Mouse (Mus musculus) spleen, adult 18-20 months (tissue): ENCODE results near the gene Gm5105.

Experiments used
- DNase-seq, 2 experiments: peaks; one replicate each; pipeline ENCODE4 v3.0.0; 2022; ENCODE audit warnings: mixed read lengths in 2 of 2

The Gm5105 gene

GRCm38 (mm10) chr3:138066348-138066856 lies 786 bp downstream of the Gm5105 start:
- no peak for DNase-seq

DNA sequence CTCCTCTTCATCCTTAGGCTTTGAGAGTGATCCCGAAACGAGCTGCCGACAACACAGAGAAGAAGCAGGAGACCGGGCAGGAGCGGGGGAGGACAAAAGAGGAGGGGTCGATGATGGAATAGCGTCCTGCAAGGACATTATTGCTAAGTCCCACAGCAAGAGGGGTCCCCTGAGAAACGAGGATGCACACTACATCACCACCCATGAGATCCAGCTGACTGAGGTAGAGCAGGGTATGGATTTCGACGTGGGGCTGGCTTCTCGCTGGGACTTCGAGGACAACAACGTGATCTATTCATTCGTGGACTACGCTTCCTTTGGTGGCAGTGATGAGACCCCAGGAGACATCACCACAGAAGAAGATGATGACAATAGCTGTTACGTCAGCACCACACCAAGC lies 1.3 kb downstream of the Gm5105 start:
- DNase-seq, result no peak

- DNase-seq, result no peak
These were observed 2.2 kb downstream of the Gm5105 start, which contains the start of gene 1110002E22Rik for GRCm38 (mm10) chr3:138064732-138065645. TSS of gene 1110002E22Rik (plus strand) at chr3:138065052.

- no peak for DNase-seq
These were observed 3.4 kb downstream of the Gm5105 start for GRCm38 (mm10) chr3:138063731-138064329.

DNA sequence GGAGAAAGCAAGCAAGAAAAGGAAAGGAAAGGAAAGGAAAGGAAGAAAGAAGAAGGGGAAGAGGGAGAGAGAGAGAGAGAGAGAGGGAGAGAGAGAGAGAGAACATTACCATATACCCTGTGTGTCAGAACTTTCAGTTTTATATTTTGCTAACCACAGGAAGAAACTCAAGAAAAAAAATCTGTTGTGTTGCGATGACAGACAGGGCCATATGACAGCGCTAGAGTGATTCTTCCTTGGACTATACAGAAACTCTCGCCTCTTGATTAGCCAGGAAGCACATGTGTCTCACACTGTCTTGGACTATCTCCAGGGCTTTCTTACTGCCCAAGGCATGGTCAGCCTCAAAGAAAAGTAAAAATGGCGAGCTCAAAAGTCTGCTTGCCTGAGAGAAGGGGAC lies 4.5 kb downstream of the Gm5105 start:
- DNase-seq, result no peak

DNA sequence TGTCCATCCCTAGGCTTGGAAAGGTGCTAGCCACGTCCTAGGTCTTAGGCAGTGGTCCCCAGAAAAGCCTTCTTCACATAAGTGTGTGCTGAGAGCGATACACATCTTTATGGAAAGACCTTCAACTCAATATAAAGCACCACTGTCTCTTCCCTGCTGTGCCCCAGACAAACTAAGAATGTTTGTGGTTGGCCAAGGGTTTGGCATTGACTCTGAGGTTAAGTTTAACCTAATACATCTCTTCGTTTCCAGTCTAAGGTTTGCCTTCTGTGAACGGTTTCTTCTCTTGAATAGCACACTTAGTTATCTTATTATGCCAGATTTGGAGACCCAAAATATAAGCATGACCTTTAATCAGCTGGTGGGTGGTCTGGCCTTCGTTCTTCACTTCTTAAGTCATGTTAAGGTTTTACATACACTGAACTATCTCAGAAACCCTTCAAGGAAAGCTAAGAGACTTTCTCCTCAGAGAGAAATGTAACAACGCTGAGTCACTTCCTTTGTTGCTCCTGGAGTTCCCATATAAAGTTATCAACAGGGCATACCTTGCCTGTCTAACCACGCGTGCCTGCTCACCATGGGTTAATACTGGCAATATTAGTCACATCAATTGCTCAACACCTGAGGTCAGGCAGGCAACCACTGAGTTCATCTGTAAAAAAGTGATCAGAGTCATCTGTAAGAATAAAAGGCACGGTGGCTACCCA lies 5.8 kb downstream of the Gm5105 start:
- no peak for DNase-seq

DNA sequence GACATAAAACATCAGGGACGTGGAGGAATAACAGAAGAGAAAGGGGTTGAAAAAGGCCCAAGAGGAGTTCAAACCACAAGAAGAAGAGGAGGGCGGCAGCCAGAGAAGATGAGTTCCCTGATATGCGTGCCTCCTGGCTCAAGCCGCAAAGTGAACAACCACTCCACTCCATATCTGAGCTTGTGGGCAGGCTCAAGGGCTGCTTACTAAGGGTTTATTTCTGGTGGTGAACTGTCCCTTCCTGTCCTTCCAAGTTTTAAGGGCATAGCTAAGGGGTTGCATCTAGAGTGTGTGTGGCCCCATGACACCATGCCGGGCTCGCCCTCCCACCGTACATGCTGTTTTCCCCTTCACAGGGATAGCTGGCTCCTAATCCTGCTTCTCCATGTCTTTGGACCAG lies 6.8 kb downstream of the Gm5105 start:
- DNase-seq, result no peak

DNA sequence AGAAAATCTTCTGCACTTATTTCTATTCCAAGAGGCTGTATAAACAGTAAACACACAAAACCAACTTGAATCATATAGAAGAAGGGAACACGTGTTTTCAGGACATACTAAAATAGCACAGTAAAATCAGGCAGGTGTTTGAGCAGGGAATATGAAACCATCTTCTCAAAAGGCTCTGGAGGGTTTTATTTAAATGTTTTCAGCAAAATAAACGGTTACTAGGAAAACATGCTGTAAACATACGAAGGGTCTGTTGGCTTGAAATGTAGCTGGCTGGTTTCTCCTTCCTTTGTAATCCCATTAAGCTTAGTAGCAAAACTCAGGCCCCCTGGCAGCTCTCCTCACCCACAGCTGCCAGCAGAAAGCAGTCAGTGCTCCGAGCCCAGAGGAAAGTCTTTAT lies 9.0 kb downstream of the Gm5105 start:
- DNase-seq, result no peak

DNA sequence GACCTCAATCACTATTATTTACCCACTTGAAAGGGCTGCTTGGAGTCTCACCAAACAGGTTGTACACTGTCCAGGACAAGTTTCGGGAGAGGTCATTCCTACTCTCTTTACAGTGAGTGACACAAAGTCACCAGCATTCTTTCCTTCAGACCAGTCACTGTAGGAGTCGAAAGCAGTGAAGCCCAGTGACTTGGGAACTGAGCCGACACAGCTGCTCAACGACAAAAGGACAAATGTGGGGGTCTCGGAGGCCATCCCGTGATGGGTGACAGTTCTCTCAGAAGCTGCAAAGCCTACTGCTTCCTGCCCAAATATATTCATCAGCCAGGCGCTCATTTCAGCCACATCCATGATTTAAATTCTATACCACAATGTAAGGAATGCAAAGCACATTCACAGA lies 10.2 kb downstream of the Gm5105 start:
- no peak for DNase-seq

DNA sequence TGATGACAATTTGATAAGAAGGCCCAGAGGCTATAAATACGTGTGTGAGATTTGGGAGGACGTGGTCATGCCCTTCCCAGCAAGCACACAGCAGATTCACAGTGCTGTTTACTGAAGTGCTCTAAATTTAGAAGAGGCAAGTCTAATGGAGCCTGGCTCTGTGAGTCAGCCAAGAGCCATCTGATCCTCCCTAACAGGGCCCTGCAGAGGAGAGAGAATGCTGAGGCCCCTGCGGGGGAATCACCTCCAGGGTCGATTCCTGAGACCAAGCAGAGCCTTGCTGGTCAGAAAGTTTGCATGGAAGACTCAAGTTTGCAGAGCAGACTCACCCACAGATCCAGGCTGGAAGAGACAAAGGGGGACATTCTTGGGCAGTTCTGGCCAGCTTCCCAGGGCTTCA lies 13.2 kb downstream of the Gm5105 start:
- DNase-seq, result no peak

GRCm38 (mm10) chr3:138051431-138051830 lies 15.8 kb downstream of the Gm5105 start:
- DNase-seq, result no peak

GRCm38 (mm10) chr3:138050772-138051171 lies 16.4 kb downstream of the Gm5105 start:
- DNase-seq, result no peak

- DNase-seq, result no peak
These were observed 17.6 kb downstream of the Gm5105 start for GRCm38 (mm10) chr3:138049555-138049954.

- DNase-seq, result no peak
These were observed 23.9 kb downstream of the Gm5105 start for GRCm38 (mm10) chr3:138043316-138043715.

DNA sequence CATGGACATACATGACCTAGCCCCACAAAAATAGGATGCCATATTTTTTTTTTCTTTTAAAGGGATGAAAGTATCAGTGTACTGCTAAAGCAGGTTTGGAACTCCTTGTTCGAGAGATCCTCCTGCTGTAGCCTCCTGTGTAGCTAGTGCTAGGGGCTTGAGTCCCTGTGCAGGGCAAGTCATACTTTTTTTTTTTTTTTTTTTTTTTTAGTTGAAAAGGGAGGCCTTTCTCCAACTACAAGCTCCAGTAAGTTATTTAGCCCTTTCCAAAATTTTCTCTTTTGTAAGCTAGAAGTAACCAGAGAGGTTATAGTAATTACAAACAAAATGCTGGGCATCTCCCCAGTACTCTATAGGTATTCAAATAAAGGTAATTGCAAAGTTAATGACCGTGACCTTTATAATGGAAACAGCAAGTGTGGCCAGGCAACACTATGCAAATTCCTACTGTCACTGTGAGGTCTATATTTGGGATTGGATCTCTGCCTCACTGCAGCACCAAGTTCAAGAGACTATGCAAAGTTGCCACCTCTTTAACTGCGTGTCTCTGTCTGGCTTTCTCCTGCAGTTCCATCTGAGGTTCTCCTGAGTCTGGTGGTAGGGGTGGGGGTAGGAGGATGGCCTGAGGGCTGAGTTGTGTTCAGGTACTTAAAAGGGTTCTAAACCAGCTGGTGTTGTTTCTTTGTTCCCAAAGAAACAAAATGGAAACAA lies 25.4 kb downstream of the Gm5105 start:
- no peak for DNase-seq

DNA sequence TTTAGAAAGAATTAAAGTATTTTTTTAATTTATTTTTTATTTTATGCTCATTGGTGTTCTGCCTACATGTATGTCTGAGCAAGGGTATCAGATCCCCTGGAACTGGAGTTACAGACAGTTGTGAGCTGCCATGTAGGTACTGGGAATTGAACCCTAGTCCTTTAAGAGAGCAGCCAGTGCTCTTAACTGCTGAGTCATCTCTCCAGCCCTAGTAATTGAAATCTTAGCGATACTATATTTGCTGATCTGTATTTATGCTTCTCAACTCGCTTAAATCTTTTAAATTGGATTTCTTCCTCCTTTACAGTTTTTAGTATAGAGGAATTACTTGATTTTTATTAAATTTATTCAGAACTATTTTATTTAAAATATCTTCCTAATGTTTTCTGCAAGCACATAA lies 26.2 kb downstream of the Gm5105 start:
- no peak for DNase-seq

DNA sequence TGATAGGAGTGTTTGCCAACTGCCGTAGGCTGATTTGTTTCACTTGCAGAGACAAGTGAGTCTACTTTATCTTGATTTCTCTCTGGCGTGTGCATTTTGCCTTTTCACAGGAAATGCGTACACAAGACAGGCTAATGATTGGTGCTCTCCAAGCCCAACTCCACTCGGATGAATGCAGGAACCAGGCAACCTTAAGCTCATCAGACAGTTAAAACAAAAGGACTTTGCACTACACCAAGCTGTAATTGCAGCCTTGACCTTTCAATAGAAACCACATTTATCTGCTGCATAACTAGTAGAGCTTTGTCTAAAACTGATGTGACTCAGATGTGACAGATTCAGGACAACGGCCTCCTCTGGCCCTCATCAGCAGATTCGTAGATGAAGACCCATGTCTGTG lies 33.2 kb downstream of the Gm5105 start:
- no peak for DNase-seq

DNA sequence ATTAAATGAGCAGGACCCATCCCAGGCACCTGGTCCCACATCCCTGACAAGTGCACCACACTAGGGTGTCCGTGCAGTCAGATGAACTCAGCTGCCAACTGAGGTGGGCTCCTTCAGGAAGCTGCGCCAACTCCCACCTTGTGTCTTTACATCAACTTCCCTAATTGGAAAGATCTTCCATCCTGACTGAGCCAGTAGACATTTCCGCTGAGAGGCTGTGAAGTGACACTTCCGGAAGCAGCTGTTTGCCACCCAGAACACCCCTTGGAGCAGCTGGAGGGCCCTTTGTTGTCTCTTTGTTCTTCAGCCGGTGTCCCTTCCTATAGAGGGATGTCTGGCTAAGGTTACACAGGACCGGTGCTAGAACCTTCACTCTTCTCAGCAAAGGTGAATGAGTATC lies 36.6 kb downstream of the Gm5105 start:
- no peak for DNase-seq

DNA sequence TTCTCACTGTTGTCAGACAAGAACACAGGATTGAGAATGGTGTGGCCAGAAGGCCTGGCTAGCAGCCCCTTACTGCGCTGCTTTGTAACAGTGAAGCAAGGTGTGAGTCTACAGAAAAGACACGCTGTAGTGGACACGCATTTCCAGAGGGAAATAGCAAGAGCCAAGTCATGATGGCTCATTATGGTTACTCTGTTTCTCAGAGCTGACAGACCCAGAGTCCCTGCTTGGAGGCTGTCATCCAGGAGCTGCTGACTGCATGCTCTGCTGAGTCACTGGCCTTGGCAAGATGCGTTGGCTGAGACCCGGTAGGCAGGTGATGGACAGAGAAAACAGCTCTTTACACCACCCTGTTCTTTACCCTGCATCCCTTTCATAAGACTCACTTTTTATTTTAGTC lies 37.8 kb downstream of the Gm5105 start:
- no peak for DNase-seq

- DNase-seq, result no peak
These were observed 39.4 kb downstream of the Gm5105 start for GRCm38 (mm10) chr3:138027575-138028362.

DNA sequence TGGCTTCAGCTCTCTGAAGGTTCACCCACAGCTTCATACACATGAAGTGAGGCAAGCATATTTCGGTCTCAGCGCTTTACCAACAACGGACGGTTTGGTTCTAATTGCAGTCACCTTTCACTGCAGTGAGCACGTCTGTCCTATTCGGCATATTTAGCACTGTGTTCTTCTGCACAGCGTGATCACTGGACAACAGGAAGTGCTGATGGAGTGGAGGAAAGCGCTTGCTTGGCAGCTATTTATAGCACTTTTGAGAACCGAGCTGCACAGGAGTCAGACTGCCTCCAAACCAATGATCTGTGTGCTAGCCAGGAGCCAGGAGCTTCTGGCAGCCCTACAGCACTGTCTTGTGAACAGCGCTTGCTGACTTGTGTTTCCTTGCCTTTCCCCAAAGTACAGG lies 40.9 kb downstream of the Gm5105 start:
- DNase-seq, result no peak

GRCm38 (mm10) chr3:138022651-138023050 lies 44.5 kb downstream of the Gm5105 start:
- no peak for DNase-seq
